Mouse (Mus musculus): Measurements from ENCODE around the gene Olfr370.

DNA sequence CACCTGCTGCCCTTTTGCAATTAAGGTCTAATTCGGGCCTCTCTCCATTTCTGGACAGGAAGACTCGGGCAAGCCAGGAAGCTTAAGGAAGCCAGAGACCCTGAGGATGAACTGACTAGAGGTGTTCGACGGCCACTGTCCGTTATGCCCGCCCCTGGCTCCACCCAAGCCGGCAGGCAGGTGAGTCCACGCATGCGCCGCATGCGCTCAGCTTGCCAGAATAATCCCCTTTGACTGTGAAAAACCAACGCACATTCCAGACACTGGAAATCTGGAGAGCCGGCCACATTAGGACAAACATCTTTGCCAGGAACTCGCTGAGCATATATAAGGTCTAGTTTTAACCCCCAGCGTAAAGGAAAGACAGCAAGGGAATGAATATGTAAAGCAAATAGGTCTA lies 47.7 kb downstream of the Olfr370 start:
- TF ChIP-seq PAX5 (IDR thresholded peaks at IDR 0.05; ENCODE audit: low read length) (no peak), CTCF (conservative IDR thresholded peaks at IDR 0.05 in 1 of 2, IDR thresholded peaks at IDR 0.05 in 1 of 2; ENCODE audit: low read depth in 2 of 2, low read length in 2 of 2) (no peak), MAX (IDR thresholded peaks at IDR 0.05; ENCODE audit: low read length) (no peak), POLR2AphosphoS2 (IDR thresholded peaks at IDR 0.05; ENCODE audit: low read depth, low read length) (no peak), CHD2 (IDR thresholded peaks at IDR 0.05; ENCODE audit: low read length) (no peak), POLR2A (IDR thresholded peaks at IDR 0.05; ENCODE audit: low read depth, low read length) (no peak), JUND (conservative IDR thresholded peaks at IDR 0.05; ENCODE audit: low read depth, low read length) (no peak), EP300 (IDR thresholded peaks at IDR 0.05; ENCODE audit: low read length) (no peak), MAZ (IDR thresholded peaks at IDR 0.05; ENCODE audit: low read depth, low read length) (no peak)

Measured in CH12.LX (cell line).